Mouse (Mus musculus): ENCODE data around the gene Olfr214. TPM values are rescaled to one million over a fixed set of nuclear protein-coding genes. Genes with fewer than 3 reads are reported as not detected.

The Olfr214 gene
- polyA plus RNA-seq (2012; rRNA removed) = 0.14 TPM in 1 of 2 replicates, not detected in the other

GRCm38 (mm10) chr6:116553935-116554334 lies at the start of gene Olfr214:
TSS of gene Olfr214 (plus strand) at chr6:116554235.

GRCm38 (mm10) chr6:116506302-116507003 lies 47.6 kb upstream of the Olfr214 start, which contains the start of gene Olfr212:
TSS of gene Olfr212 (plus strand) at chr6:116506516.

GRCm38 (mm10) chr6:116538156-116538555 lies 15.9 kb upstream of the Olfr214 start, which contains the start of gene Olfr213:
TSS of gene Olfr213 (plus strand) at chr6:116538456.

GRCm38 (mm10) chr6:116550841-116551240 lies 3.2 kb upstream of the Olfr214 start, which contains the start of gene Gm5580:
TSS of gene Gm5580 (plus strand) at chr6:116551141.

GRCm38 (mm10) chr6:116584095-116584494 lies 30.1 kb downstream of the Olfr214 start, which contains the start of gene Olfr215:
TSS of gene Olfr215 (minus strand) at chr6:116584195.

Other genes with a start within 250 kb of the Olfr214 start
- 95.6 and 99.6 TPM in 2 replicates for gene March8, start 216.2 kb upstream of the Olfr214 start, polyA plus RNA-seq (2012; rRNA removed)
- 1.1 and 1.4 TPM in 2 replicates for gene Alox5, start 93.1 kb upstream of the Olfr214 start, polyA plus RNA-seq (2012; rRNA removed)
- not detected in 2 replicates for gene Olfr211, start 65.1 kb upstream of the Olfr214 start, polyA plus RNA-seq (2012; rRNA removed)
- gene Olfr212, start 47.7 kb upstream of the Olfr214 start, polyA plus RNA-seq (2012; rRNA removed) = not detected in 2 replicates
- not detected in 2 replicates for gene Olfr213, start 15.8 kb upstream of the Olfr214 start, polyA plus RNA-seq (2012; rRNA removed)
- 0.21 TPM in 1 of 2 replicates, not detected in the other for gene Gm5580, start 3.1 kb upstream of the Olfr214 start, polyA plus RNA-seq (2012; rRNA removed)
- gene Olfr215, start 30.0 kb downstream of the Olfr214 start, polyA plus RNA-seq (2012; rRNA removed) = not detected in 2 replicates
- 13.7 and 13.9 TPM in 2 replicates for gene Zfp422, start 74.8 kb downstream of the Olfr214 start, polyA plus RNA-seq (2012; rRNA removed)
- gene Depp1, start 96.4 kb downstream of the Olfr214 start, polyA plus RNA-seq (2012; rRNA removed) = 7.2 and 12.3 TPM in 2 replicates
- gene Rassf4, start 119.7 kb downstream of the Olfr214 start, polyA plus RNA-seq (2012; rRNA removed) = 8.3 and 11.6 TPM in 2 replicates
- gene Tmem72, start 162.7 kb downstream of the Olfr214 start, polyA plus RNA-seq (2012; rRNA removed) = 0.83 and 1.0 TPM in 2 replicates

All from ovary, adult 2 months (tissue).